Comparison of ENCODE assay signal across 21 mouse cellular contexts in the genomic region with DNA sequence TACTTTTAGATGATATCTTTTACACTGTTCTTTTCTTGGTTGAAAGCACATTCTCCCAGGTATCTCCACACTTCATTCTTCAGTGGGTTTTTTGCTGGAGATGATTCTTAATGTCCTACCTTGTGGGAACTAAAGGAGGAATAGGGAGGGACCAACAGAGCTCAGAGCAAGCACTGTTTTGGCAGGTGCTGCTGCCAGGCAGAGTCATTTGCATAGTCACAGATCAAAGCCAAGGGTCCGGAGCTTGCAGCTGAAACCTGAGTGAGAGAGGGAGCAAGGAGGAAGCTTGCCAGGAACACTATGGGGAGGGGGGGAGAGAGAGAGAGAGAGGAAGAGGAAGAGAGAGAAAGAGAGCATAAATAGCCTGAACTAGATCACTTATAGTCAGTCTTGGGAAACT. TPM values are rescaled to one million over a fixed set of nuclear protein-coding genes. Genes with fewer than 3 reads are reported as not detected.
"Had no signal": no experiment of that assay in that cellular context is flagged by ENCODE, and none has a peak within 500 bp of the region (broad histone marks: within the 10 kb centered on the region; RNA-seq: fewer than 3 reads in every experiment).

No protein-coding gene starts in this region.

- H3K27ac ChIP-seq: limb, embryonic 13.5 days; liver, embryonic 15.5 days; midbrain, embryonic 13.5 days had no signal

- H3K9me3 ChIP-seq: limb, embryonic 13.5 days; liver, embryonic 15.5 days had no signal

- H3K4me2 ChIP-seq: limb, embryonic 13.5 days; liver, embryonic 15.5 days; midbrain, embryonic 13.5 days had no signal

- H3K4me3 ChIP-seq: limb, embryonic 13.5 days; liver, embryonic 15.5 days; midbrain, embryonic 13.5 days had no signal

- H3K36me3 ChIP-seq: limb, embryonic 13.5 days; liver, embryonic 15.5 days; midbrain, embryonic 13.5 days had no signal

- DNase-seq: left cerebral cortex, postnatal 4 days; lung, adult 2 months; lung, postnatal 36 days; right cerebral cortex, postnatal 14 days; thymus, postnatal 36 days had no signal

- H3K27me3 ChIP-seq: limb, embryonic 13.5 days; liver, embryonic 15.5 days; midbrain, embryonic 13.5 days had no signal

- ATAC-seq: intestine, embryonic 16.5 days; lung, postnatal 0 days; midbrain, embryonic 13.5 days had no signal

- H3K4me1 ChIP-seq: limb, embryonic 13.5 days; liver, embryonic 15.5 days; midbrain, embryonic 13.5 days had no signal

- H3K9ac ChIP-seq: limb, embryonic 13.5 days; liver, embryonic 15.5 days; midbrain, embryonic 13.5 days had no signal

RNA-seq across cellular contexts. Expression of a gene that starts 12.9 kb away (rescaled TPM):
- total RNA-seq: layer of hippocampus, adult 8-10 months; layer of hippocampus, postnatal 14 days; left cerebral cortex, adult 18-20 months; left cerebral cortex, postnatal 10 days; left cerebral cortex, postnatal 4 days; megakaryocyte progenitor cell, adult 5-6 weeks; midbrain, postnatal 0 days had no signal
- polyA plus RNA-seq: intestine, embryonic 16.5 days; large intestine, adult 2 months; limb, embryonic 13.5 days; liver, embryonic 15.5 days; lung, adult 2 months; lung, postnatal 0 days; midbrain, embryonic 13.5 days; midbrain, postnatal 0 days; neural tube, embryonic 14.5 days; spleen, adult 2 months; stomach, embryonic 16.5 days; thymus, postnatal 0 days had no signal

RNA-seq across cellular contexts. Expression of a gene that starts 34.5 kb away (rescaled TPM):
- total RNA-seq: megakaryocyte progenitor cell, adult 5-6 weeks had no signal
- polyA plus RNA-seq: large intestine, adult 2 months; limb, embryonic 13.5 days; liver, embryonic 15.5 days had no signal
